Comparison of ENCODE assay signal across 8 mouse cellular contexts in the genomic region with DNA sequence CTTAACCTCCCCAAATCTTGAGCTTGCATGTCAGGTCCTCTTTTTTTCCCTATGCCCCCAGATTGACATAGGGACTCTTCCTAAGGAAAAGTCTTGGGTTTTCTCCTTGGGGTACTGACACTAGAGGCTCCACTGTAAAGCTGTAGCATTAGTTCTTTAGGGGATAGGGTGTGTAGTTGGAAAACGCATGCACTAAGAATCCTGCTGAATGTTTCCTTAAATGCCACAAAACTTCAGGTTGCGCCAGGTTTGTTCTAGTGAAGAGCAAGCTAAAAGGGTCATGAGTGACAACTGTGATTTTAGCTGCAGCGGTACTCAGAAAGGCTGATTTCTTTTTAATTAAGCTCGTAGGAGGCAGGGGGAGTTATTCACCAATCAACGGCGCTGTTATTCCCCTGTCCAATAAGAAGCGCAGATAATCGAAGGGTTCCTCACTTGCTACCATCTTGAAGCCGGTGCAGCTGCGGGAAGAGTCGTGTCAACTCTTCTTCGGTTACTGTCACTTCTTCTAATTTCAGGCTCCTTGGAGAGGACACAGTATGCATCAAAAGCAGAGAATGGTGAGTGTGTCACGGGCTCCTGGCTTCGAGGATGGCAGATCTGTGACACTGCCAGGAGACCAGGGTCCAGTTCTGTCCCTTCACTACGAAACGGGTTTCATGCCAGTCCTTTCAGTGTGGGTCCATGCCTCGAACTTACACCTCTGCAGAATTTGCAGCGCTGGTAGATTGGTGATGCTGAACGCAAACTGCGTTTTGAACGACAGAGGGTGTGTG. TPM values are rescaled to one million over a fixed set of nuclear protein-coding genes. Genes with fewer than 3 reads are reported as not detected.
DNase-seq lines count a peak whose midpoint lies in the region; ATAC-seq lines count a peak whose summit lies in the region.

Zfp952 (plus strand) TSS at position 431 of the 776 bp plus-strand sequence.

- H3K27ac ChIP-seq in hindbrain, embryonic 15.5 days (replicated peaks), result peak within 1 kb of the TSS; percentile 76

- H3K36me3 ChIP-seq in hindbrain, embryonic 15.5 days, result peaks cover 25% of the 10 kb centered on the region

- no peaks in the 10 kb centered on the region for H3K9me3 ChIP-seq in hindbrain, embryonic 15.5 days

- 2% methylated on average over 21 of the region's 21 CpGs for WGBS in hindbrain, embryonic 15.5 days

- H3K9ac ChIP-seq in hindbrain, embryonic 15.5 days, result peak within 1 kb of the TSS; percentile 41

- ATAC-seq in hindbrain, embryonic 15.5 days (ENCODE audit: low FRiP score, low read depth), result peak; percentile 98

- peak within 1 kb of the TSS; percentile 75 for H3K4me2 ChIP-seq in hindbrain, embryonic 15.5 days

- H3K4me3 ChIP-seq in hindbrain, embryonic 15.5 days, result peak within 1 kb of the TSS; percentile 47

- DNase-seq in T-cell, adult 2 months (ENCODE audit: low spot score), result peak; percentile 86
- DNase-seq in cerebellum, postnatal 36 days, result peak; percentile 76 to 86
- peak; percentile 81 to 94 for DNase-seq in frontal cortex, postnatal 36 days (ENCODE audit: low spot score in 2 of 2)
- peak; percentile 92 for DNase-seq in left cerebral cortex, adult 11 months (ENCODE audit: low spot score)
- DNase-seq in lung, postnatal 4 days, result peak; percentile 75 to 90
- DNase-seq in retina, postnatal 7 days (ENCODE audit: low read depth, low spot score), result peak; percentile 85
- DNase-seq in urinary bladder, adult 2 months (ENCODE audit: low spot score), result peak; percentile 48

- peaks cover 19% of the 10 kb centered on the region for H3K4me1 ChIP-seq in hindbrain, embryonic 15.5 days (replicated peaks)

- H3K27me3 ChIP-seq in hindbrain, embryonic 15.5 days, result no peaks in the 10 kb centered on the region

RNA-seq across cellular contexts. Expression of gene Zfp952, which starts in this region (rescaled TPM):
- 18.3 and 19.1 TPM in 2 replicates for polyA plus RNA-seq in hindbrain, embryonic 15.5 days (2015; fragmentation: Nextera tagmentation; extraction: Ambion mirVana)
- 8.0 and 8.6 TPM in 2 replicates for polyA plus RNA-seq in urinary bladder, adult 2 months (2012; rRNA removed)

Comparison
In these comparisons a context has a peak if more than half of its experiments do, and no peak if none do; other contexts are left out.
1. Peak in every context shown above with its lines: DNase-seq, ATAC-seq, H3K4me3 ChIP-seq and H3K27ac ChIP-seq.